Mouse (Mus musculus): ENCODE measurements at regions not wholly inside any gene's neighbourhood (a gene's known extent, or its start where the extent isn't known, plus 50 kb on each side); places are given as distances from the start of the nearest gene placed in this dataset.

DNA sequence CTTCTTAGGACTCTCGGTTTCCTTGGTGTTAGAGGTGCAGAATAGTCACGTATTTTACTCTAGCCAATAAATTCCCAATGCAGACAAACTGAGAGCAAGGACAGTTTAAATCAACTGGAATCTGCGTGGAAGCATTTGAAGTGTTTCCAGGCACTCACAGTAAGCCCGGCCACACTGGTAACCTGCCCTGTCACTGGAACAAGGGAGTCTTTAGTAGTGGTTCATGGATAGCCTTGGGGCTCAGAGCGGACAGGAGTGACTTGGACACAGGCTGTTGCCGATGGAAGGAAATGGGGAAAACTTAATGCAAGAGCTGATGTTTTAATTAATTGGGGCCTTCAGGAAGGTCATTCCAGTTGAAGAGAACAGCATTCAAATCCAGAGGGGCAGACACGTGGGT lies 334.4 kb upstream of the Zfp637 start:
- H3K4me2 ChIP-seq (ENCODE audit: low read depth, low read length, poor library complexity, severe bottlenecking), result no peak overlapping the region
- H3K36me3 ChIP-seq (ENCODE audit: insufficient read depth, low read length), result no peaks in the 10 kb centered on the region
- 79% methylated on average over 7 of the region's 7 CpGs for WGBS
- DNase-seq (ENCODE audit: low spot score) (no peak), ATAC-seq (ENCODE audit: low FRiP score) (no peak)
- TF ChIP-seq CTCF (IDR thresholded peaks at IDR 0.05), result no peak
- H3K4me3 ChIP-seq (ENCODE audit: low read depth, low read length), result no peak overlapping the region
- no peaks in the 10 kb centered on the region for H3K4me1 ChIP-seq (ENCODE audit: insufficient read depth, low read length)
- H3K9ac ChIP-seq (replicated peaks; ENCODE audit: low read length, poor library complexity, severe bottlenecking), result no peak overlapping the region
- no peak overlapping the region for H3K27ac ChIP-seq (ENCODE audit: low read depth, low read length)
- no peaks in the 10 kb centered on the region for H3K27me3 ChIP-seq (ENCODE audit: insufficient read depth, low read length)
- no peaks in the 10 kb centered on the region for H3K9me3 ChIP-seq (ENCODE audit: low read length)

DNA sequence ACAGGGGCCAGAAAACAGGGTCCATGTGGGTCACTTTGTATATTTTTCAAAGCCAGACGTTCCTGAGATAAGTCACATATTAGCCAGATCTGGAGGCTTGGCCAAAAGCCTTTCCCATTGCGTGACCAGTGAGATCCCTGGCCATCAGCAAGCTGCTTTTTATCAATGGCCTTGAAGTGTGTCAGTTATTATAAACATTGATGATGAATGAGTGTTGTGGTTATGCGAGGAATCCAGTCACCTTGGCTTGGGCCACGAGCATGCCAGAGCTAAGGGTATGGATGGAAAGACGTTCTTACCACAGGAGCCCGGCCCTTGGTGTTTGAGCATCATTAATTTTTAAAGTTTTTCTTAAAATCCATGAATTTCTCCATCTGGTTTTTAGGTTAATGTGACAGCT lies 332.1 kb upstream of the Zfp637 start:
- Histone ChIP-seq H3K36me3 (ENCODE audit: insufficient read depth, low read length) (no peaks in the 10 kb centered on the region), H3K9me3 (ENCODE audit: low read length) (no peaks in the 10 kb centered on the region), H3K4me3 (ENCODE audit: low read depth, low read length) (no peak overlapping the region), H3K4me1 (ENCODE audit: insufficient read depth, low read length) (no peaks in the 10 kb centered on the region), H3K4me2 (ENCODE audit: low read depth, low read length, poor library complexity, severe bottlenecking) (no peak overlapping the region), H3K27ac (ENCODE audit: low read depth, low read length) (no peak overlapping the region), H3K27me3 (ENCODE audit: insufficient read depth, low read length) (no peaks in the 10 kb centered on the region), H3K9ac (replicated peaks; ENCODE audit: low read length, poor library complexity, severe bottlenecking) (no peak overlapping the region)
- no peak for TF ChIP-seq CTCF (IDR thresholded peaks at IDR 0.05)
- WGBS, result 91% methylated on average over 6 of the region's 6 CpGs
- ATAC-seq (ENCODE audit: low FRiP score) (no peak), DNase-seq (ENCODE audit: low spot score) (no peak)

DNA sequence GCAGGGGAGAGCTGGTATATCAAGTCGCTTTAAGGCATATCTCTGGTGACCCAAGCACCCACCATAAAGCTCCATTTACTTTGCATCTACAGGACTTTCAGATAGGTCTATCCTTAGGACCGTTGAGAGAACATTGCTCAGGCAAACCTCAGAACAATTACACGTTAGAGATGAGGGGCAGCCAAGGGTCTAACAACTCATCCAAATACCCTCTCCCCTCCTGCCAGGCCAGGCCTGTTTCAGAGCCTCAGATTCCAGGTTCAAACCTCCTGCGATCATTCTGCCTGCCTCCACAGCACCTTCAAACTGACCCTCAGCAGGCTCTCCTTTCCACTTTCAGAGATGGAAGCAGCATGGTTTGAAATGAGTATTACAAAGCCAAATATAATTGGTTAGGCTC lies 331.0 kb upstream of the Zfp637 start:
- Histone ChIP-seq H3K9ac (replicated peaks; ENCODE audit: low read length, poor library complexity, severe bottlenecking) (no peak overlapping the region), H3K4me1 (ENCODE audit: insufficient read depth, low read length) (no peaks in the 10 kb centered on the region), H3K9me3 (ENCODE audit: low read length) (no peaks in the 10 kb centered on the region), H3K36me3 (ENCODE audit: insufficient read depth, low read length) (no peaks in the 10 kb centered on the region), H3K27ac (ENCODE audit: low read depth, low read length) (no peak overlapping the region), H3K27me3 (ENCODE audit: insufficient read depth, low read length) (no peaks in the 10 kb centered on the region), H3K4me2 (ENCODE audit: low read depth, low read length, poor library complexity, severe bottlenecking) (no peak overlapping the region), H3K4me3 (ENCODE audit: low read depth, low read length) (no peak overlapping the region)
- whole genome bisulfite sequencing, result 89% methylated on average over 4 of the region's 4 CpGs
- DNase-seq (ENCODE audit: low spot score), result no peak
- no peak for TF ChIP-seq CTCF (IDR thresholded peaks at IDR 0.05)
- ATAC-seq (ENCODE audit: low FRiP score), result no peak

DNA sequence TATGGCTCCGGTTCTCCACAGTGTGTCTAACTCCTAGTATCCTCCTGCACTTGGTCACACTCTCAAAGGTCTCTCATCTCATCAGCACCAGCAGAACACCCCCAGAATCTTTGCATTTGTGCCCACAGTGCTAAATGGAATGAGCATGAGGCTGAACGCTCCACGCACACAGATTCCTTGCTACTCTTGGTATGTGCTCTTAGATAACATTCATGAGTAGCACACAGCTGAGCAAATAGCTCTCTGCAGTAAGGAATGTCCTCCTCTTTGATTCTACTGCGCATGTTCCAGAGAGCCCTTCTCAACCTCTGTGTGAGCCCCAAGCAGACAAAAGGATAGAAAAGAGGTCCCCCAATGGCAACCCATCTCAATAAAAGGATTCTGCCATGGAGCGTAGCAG lies 326.1 kb upstream of the Zfp637 start:
- Histone ChIP-seq H3K4me2 (ENCODE audit: low read depth, low read length, poor library complexity, severe bottlenecking) (no peak overlapping the region), H3K27me3 (ENCODE audit: insufficient read depth, low read length) (no peaks in the 10 kb centered on the region), H3K4me1 (ENCODE audit: insufficient read depth, low read length) (no peaks in the 10 kb centered on the region), H3K9me3 (ENCODE audit: low read length) (no peaks in the 10 kb centered on the region), H3K9ac (replicated peaks; ENCODE audit: low read length, poor library complexity, severe bottlenecking) (no peak overlapping the region), H3K27ac (ENCODE audit: low read depth, low read length) (no peak overlapping the region), H3K36me3 (ENCODE audit: insufficient read depth, low read length) (no peaks in the 10 kb centered on the region), H3K4me3 (ENCODE audit: low read depth, low read length) (no peak overlapping the region)
- DNase-seq (ENCODE audit: low spot score), result no peak
- TF ChIP-seq CTCF (IDR thresholded peaks at IDR 0.05), result no peak
- no peak for ATAC-seq (ENCODE audit: low FRiP score)
- WGBS, result 86% methylated on average over 5 of the region's 5 CpGs

DNA sequence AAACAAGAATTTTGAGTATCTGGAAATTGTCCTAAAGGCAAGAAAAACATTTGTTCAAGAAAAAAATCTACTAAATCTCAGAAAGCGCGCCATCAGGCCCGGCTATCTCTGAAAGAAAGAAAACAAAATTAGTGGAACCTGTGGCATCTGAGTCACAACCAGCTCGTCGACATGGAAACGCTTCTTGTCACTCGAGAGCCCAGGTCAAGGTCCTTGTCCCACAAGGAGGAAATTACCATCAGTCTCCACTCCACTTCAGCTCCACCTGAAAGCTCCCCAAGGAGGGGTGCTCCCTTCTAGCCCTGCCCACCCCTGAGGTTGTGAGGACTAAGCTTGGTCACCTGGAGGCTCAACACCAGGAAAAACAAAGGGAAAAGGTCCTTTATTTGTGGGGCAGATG lies 324.1 kb upstream of the Zfp637 start:
- no peaks in the 10 kb centered on the region for H3K9me3 ChIP-seq (ENCODE audit: low read length)
- no peaks in the 10 kb centered on the region for H3K36me3 ChIP-seq (ENCODE audit: insufficient read depth, low read length)
- DNase-seq (ENCODE audit: low spot score) (no peak), ATAC-seq (ENCODE audit: low FRiP score) (no peak)
- H3K4me2 ChIP-seq (ENCODE audit: low read depth, low read length, poor library complexity, severe bottlenecking), result no peak overlapping the region
- H3K4me1 ChIP-seq (ENCODE audit: insufficient read depth, low read length), result no peaks in the 10 kb centered on the region
- H3K9ac ChIP-seq (replicated peaks; ENCODE audit: low read length, poor library complexity, severe bottlenecking), result no peak overlapping the region
- 82% methylated on average over 7 of the region's 7 CpGs for WGBS
- H3K4me3 ChIP-seq (ENCODE audit: low read depth, low read length), result no peak overlapping the region
- TF ChIP-seq CTCF (IDR thresholded peaks at IDR 0.05), result no peak
- no peak overlapping the region for H3K27ac ChIP-seq (ENCODE audit: low read depth, low read length)
- no peaks in the 10 kb centered on the region for H3K27me3 ChIP-seq (ENCODE audit: insufficient read depth, low read length)

DNA sequence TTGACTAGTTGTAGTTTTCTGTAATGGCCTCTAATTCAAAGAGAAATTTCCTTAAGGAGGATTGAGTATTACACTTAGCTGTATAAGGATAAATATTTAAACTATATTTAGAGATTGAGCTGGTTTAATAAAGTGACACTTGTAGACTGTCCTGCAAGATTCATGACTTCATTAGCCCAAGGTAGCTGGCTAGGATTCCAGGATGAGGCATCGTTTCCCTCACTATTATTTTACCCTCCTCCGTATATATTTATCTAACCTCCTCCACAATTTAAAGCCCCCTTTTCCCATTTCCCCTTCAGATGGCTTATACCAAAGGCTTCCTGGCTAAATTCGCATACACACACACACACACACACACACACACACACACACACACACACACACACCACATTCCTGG lies 322.0 kb upstream of the Zfp637 start:
- no peaks in the 10 kb centered on the region for H3K4me1 ChIP-seq (ENCODE audit: insufficient read depth, low read length)
- no peak for TF ChIP-seq CTCF (IDR thresholded peaks at IDR 0.05)
- no peaks in the 10 kb centered on the region for H3K36me3 ChIP-seq (ENCODE audit: insufficient read depth, low read length)
- H3K9ac ChIP-seq (replicated peaks; ENCODE audit: low read length, poor library complexity, severe bottlenecking), result no peak overlapping the region
- no peaks in the 10 kb centered on the region for H3K9me3 ChIP-seq (ENCODE audit: low read length)
- ATAC-seq (ENCODE audit: low FRiP score) (no peak), DNase-seq (ENCODE audit: low spot score) (no peak)
- no peak overlapping the region for H3K4me2 ChIP-seq (ENCODE audit: low read depth, low read length, poor library complexity, severe bottlenecking)
- H3K27me3 ChIP-seq (ENCODE audit: insufficient read depth, low read length), result no peaks in the 10 kb centered on the region
- no peak overlapping the region for H3K27ac ChIP-seq (ENCODE audit: low read depth, low read length)
- no peak overlapping the region for H3K4me3 ChIP-seq (ENCODE audit: low read depth, low read length)
- 74% methylated on average over 3 of the region's 3 CpGs for WGBS

DNA sequence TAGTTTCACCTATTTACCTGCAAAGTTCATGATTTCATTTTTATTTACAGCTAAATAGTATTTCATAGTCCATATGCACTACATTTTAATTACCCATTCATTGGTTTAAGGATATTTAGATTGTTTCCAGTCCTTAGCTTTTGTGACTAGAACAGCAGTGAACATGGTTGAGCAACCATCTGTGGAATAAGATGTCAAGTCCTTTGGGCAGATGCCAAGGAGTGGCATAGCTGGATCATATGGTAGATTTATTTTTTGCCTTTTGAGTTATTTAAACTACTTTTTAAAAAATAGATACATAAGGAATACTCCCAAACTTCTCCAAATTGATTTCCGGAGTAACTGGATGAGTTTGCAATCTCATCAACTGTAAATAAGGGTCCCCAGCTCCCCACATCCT lies 321.5 kb upstream of the Zfp637 start:
- H3K4me3 ChIP-seq (ENCODE audit: low read depth, low read length), result no peak overlapping the region
- DNase-seq (ENCODE audit: low spot score) (no peak), ATAC-seq (ENCODE audit: low FRiP score) (no peak)
- no peaks in the 10 kb centered on the region for H3K27me3 ChIP-seq (ENCODE audit: insufficient read depth, low read length)
- no peaks in the 10 kb centered on the region for H3K4me1 ChIP-seq (ENCODE audit: insufficient read depth, low read length)
- no peak overlapping the region for H3K27ac ChIP-seq (ENCODE audit: low read depth, low read length)
- H3K9me3 ChIP-seq (ENCODE audit: low read length), result no peaks in the 10 kb centered on the region
- H3K4me2 ChIP-seq (ENCODE audit: low read depth, low read length, poor library complexity, severe bottlenecking), result no peak overlapping the region
- H3K36me3 ChIP-seq (ENCODE audit: insufficient read depth, low read length), result no peaks in the 10 kb centered on the region
- TF ChIP-seq CTCF (IDR thresholded peaks at IDR 0.05), result no peak
- 98% methylated on average over 1 of the region's 1 CpGs for WGBS
- no peak overlapping the region for H3K9ac ChIP-seq (replicated peaks; ENCODE audit: low read length, poor library complexity, severe bottlenecking)
